Mouse (Mus musculus) left cerebral cortex, adult 2 months (tissue): ENCODE measurements around the gene Zpr1. TPM values are rescaled to one million over a fixed set of nuclear protein-coding genes. Genes with fewer than 3 reads are reported as not detected.

ENCODE experiments used
- DNase-seq, 2 experiments: peaks; one replicate each; pipeline ENCODE4 v3.0.0; 2021 to 2022; ENCODE audit warnings: low spot score in 2 of 2, mixed read lengths in 1 of 2; ENCODE audit errors: extremely low spot score in 1 of 2
- H3K27ac ChIP-seq: fragments of 200-600 bp; 2 replicates; pipeline ENCODE4 v1.8.1; 2022
- H3K4me3 ChIP-seq: fragments of 200-600 bp; 2 replicates; pipeline ENCODE4 v1.8.1; 2022
- CTCF ChIP-seq: fragments of 200-600 bp; IDR thresholded peaks from 2 replicates; pipeline ENCODE4 v1.8.1; 2022; ENCODE audit warnings: antibody characterized with exemption, mild to moderate bottlenecking, moderate library complexity
- intact Hi-C: fragments of 180-260 bp; cut with DNase I; formaldehyde crosslinking; loops from one replicate; pipeline ENCODE4 v1.15.1; 2025
- total RNA-seq, 2 experiments: library from RNA; stranded (reverse); gene quantifications; 2 replicates each; pipeline ENCODE4 v1.2.3; 2021

Gene Zpr1
- total RNA-seq, 2 experiments from 2014 or later: 38.6 to 38.9 TPM

- no peak for DNase-seq
- H3K4me3 ChIP-seq: no peak overlapping the region
- no peak overlapping the region for H3K27ac ChIP-seq
- intact Hi-C loops: no loop called here
- no peak for TF ChIP-seq CTCF
Measured at GRCm38 (mm10) chr9:46269125-46269524, 3.7 kb upstream of the Zpr1 start.

- intact Hi-C loops: no loop called here
- no peak for DNase-seq
- no peak overlapping the region for H3K27ac ChIP-seq
- no peak overlapping the region for H3K4me3 ChIP-seq
- no peak for TF ChIP-seq CTCF
Measured at GRCm38 (mm10) chr9:46270782-46271181, 2.1 kb upstream of the Zpr1 start.

GRCm38 (mm10) chr9:46272070-46272469 lies 794 bp upstream of the Zpr1 start:
- Histone ChIP-seq H3K4me3 (no peak overlapping the region), H3K27ac (no peak overlapping the region)
- no peak for DNase-seq
- intact Hi-C loops: no loop called here
- no peak for TF ChIP-seq CTCF

- no peak for TF ChIP-seq CTCF
- no peak overlapping the region for H3K4me3 ChIP-seq
- DNase-seq: no peak
- intact Hi-C loops: no loop called here
- no peak overlapping the region for H3K27ac ChIP-seq
Measured at GRCm38 (mm10) chr9:46274494-46274893, 1.6 kb downstream of the Zpr1 start.

- H3K27ac ChIP-seq: peak within 1 kb of the TSS; percentile 84
- H3K4me3 ChIP-seq: peak within 1 kb of the TSS; percentile 83
- DNase-seq: peak; percentile 90 to 96
- TF ChIP-seq CTCF: peak; percentile 61
- intact Hi-C loops: loop anchor here (1.0 kb wide), 1 partner anchor 10 kb away; the partner anchor contains the start of gene Zpr1
Measured at GRCm38 (mm10) chr9:46282631-46283436, 10.0 kb downstream of the Zpr1 start, which contains the start of gene Bud13. TSS of gene Bud13 (plus strand) at chr9:46283008.

GRCm38 (mm10) chr9:46298381-46298780 lies 25.5 kb downstream of the Zpr1 start:
- intact Hi-C loops: no loop called here
- TF ChIP-seq CTCF: no peak
- DNase-seq: no peak
- no peak overlapping the region for H3K27ac ChIP-seq
- H3K4me3 ChIP-seq: no peak overlapping the region

- peak; percentile 43 to 68 for DNase-seq
- Histone ChIP-seq H3K4me3 (no peak overlapping the region), H3K27ac (no peak overlapping the region)
- TF ChIP-seq CTCF: peak; percentile 97
- intact Hi-C loops: no loop called here
Measured at GRCm38 (mm10) chr9:46302142-46302541, 29.3 kb downstream of the Zpr1 start.

- peak; percentile 51 for TF ChIP-seq CTCF
Measured at GRCm38 (mm10) chr9:46309121-46309520, 36.3 kb downstream of the Zpr1 start.

GRCm38 (mm10) chr9:46314507-46314906 lies 41.6 kb downstream of the Zpr1 start:
- DNase-seq: peak; percentile 58 to 70
- peak; percentile 91 for TF ChIP-seq CTCF
- Histone ChIP-seq H3K27ac (no peak overlapping the region), H3K4me3 (no peak overlapping the region)
- intact Hi-C loops: no loop called here

More at GRCm38 (mm10) chr9:46309121-46309520, 36.3 kb downstream of the Zpr1 start:
- DNase-seq: no peak
- intact Hi-C loops: no loop called here
- H3K4me3 ChIP-seq: no peak overlapping the region
- H3K27ac ChIP-seq: no peak overlapping the region

- no peak for TF ChIP-seq CTCF
- Histone ChIP-seq H3K27ac (peak overlapping the region; percentile 64; the same call in 1 of the 2 replicates), H3K4me3 (no peak overlapping the region)
- intact Hi-C loops: no loop called here
- no peak for DNase-seq
Measured at GRCm38 (mm10) chr9:46314921-46315320, 42.1 kb downstream of the Zpr1 start.

GRCm38 (mm10) chr9:46315807-46316365 lies 43.0 kb downstream of the Zpr1 start:
- Histone ChIP-seq H3K4me3 (no peak overlapping the region), H3K27ac (peak overlapping the region; percentile 64)
- TF ChIP-seq CTCF: no peak
- peak; percentile 33 to 54 for DNase-seq
- intact Hi-C loops: no loop called here

GRCm38 (mm10) chr9:46316388-46316787 lies 43.5 kb downstream of the Zpr1 start:
- no peak for DNase-seq
- H3K27ac ChIP-seq: peak overlapping the region; percentile 16
- H3K4me3 ChIP-seq: no peak overlapping the region
- intact Hi-C loops: no loop called here
- no peak for TF ChIP-seq CTCF
